Mouse (Mus musculus): ENCODE results near the gene Gm17387.

The Gm17387 gene

DNA sequence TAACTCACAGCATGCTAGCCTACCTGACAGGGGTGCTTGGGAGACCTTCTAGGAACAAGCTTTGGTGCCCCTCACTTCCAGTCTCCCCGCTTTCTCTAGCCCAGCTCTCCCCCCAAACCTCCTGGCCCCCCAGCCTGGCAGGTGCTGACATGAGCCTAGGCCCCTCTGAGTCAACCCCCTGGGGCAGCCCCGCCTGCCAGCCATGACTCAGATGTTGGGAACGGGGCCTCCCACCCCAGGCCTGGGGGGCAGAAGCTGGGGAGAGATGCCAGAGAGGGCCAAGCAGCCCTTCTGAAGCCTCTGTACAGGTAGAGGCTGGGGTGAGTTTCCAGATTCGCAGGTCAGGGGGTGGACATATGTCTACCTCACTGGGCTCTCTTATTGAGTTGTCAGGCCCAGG, 49.9 kb downstream of the Gm17387 start:
- no peak for DNase-seq
